Mouse (Mus musculus) bone marrow macrophage, adult 2 months (primary cell): ENCODE measurements around the gene Gm10272.

Source experiments
- CTCF ChIP-seq: IDR thresholded peaks from 2 replicates; pipeline ENCODE4 v1.5.1; 2012; ENCODE audit warnings: low read depth, mild to moderate bottlenecking, low read length, moderate library complexity
- POLR2A ChIP-seq: IDR thresholded peaks from 2 replicates; pipeline ENCODE4 v1.6.1; 2012; ENCODE audit warnings: mild to moderate bottlenecking, low read depth, low read length, borderline replicate concordance

- TF ChIP-seq CTCF = no peak
- no peak for TF ChIP-seq POLR2A
Observed at GRCm38 (mm10) chr10:77667402-77667801, 39.0 kb upstream of the Gm10272 start.
